Mouse (Mus musculus): ENCODE measurements around the gene Gatd1. TPM values are rescaled to one million over a fixed set of nuclear protein-coding genes. Genes with fewer than 3 reads are reported as not detected.

Gatd1 gene
- total RNA-seq, 2 experiments from 2014 or later: 15.6 to 19.7 TPM

DNA sequence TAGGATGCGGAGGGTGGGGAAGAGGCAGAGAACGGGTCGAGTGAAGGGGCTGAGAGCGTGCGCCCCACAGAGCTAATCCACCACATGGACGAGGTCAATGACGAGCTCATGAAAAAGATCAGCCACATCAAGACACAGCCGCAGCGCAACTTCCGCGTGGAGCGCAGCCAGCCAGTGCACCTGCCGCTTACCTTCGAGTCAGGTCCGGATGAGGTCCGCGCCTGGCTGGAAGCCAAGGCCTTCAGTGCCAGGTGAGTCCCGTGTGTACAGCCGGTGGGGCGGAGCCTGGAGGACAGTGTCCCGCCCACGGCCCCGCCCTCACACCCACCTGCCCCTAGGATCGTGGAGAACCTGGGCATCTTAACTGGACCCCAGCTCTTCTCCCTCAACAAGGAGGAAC lies 52.4 kb downstream of the Gatd1 start:
- no peak for ATAC-seq (replicated peaks; ENCODE audit: poor library complexity, severe bottlenecking)

Other genes with a start within 250 kb of the Gatd1 start
- 79.1 and 109 TPM in 2 replicates for gene Rnh1, start 241.3 kb downstream of the Gatd1 start, total RNA-seq (2014; fragmentation: Nextera tagmentation)
- 45.2 and 47.7 TPM in 2 replicates for gene Rnh1, start 241.3 kb downstream of the Gatd1 start, total RNA-seq (2017)
- gene Hras, start 220.1 kb downstream of the Gatd1 start, total RNA-seq (2014; fragmentation: Nextera tagmentation): 57.4 and 69.3 TPM in 2 replicates
- 24.9 and 28.8 TPM in 2 replicates for gene Hras, start 220.1 kb downstream of the Gatd1 start, total RNA-seq (2017)
- 1.4 and 2.4 TPM in 2 replicates for gene Lrrc56, start 220.0 kb downstream of the Gatd1 start, total RNA-seq (2014; fragmentation: Nextera tagmentation)
- gene Lrrc56, start 220.0 kb downstream of the Gatd1 start, total RNA-seq (2017): 0.52 and 0.62 TPM in 2 replicates
- gene Lmntd2, start 200.1 kb downstream of the Gatd1 start, total RNA-seq (2014; fragmentation: Nextera tagmentation): 2.2 TPM in 1 of 2 replicates, not detected in the other
- gene Lmntd2, start 200.1 kb downstream of the Gatd1 start, total RNA-seq (2017): 0.34 TPM in 1 of 2 replicates, not detected in the other
- 3.1 and 4.5 TPM in 2 replicates for gene Rassf7, start 198.3 kb downstream of the Gatd1 start, total RNA-seq (2014; fragmentation: Nextera tagmentation)
- gene Rassf7, start 198.3 kb downstream of the Gatd1 start, total RNA-seq (2017): 2.0 and 4.5 TPM in 2 replicates
- 70.9 and 75.4 TPM in 2 replicates for gene Phrf1, start 185.4 kb downstream of the Gatd1 start, total RNA-seq (2014; fragmentation: Nextera tagmentation)
- 51.7 and 57.7 TPM in 2 replicates for gene Phrf1, start 185.4 kb downstream of the Gatd1 start, total RNA-seq (2017)
- gene Irf7, start 147.7 kb downstream of the Gatd1 start, total RNA-seq (2014; fragmentation: Nextera tagmentation): 0.38 and 1.3 TPM in 2 replicates
- gene Irf7, start 147.7 kb downstream of the Gatd1 start, total RNA-seq (2017): 2.1 and 2.7 TPM in 2 replicates
- not detected in 2 replicates for gene Cdhr5, start 137.3 kb downstream of the Gatd1 start, total RNA-seq (2014; fragmentation: Nextera tagmentation)
- gene Cdhr5, start 137.3 kb downstream of the Gatd1 start, total RNA-seq (2017): not detected in 2 replicates
- gene Sct, start 135.0 kb downstream of the Gatd1 start, total RNA-seq (2014; fragmentation: Nextera tagmentation): not detected in 2 replicates
- gene Sct, start 135.0 kb downstream of the Gatd1 start, total RNA-seq (2017): not detected in 2 replicates
- not detected in 2 replicates for gene Drd4, start 122.1 kb downstream of the Gatd1 start, total RNA-seq (2014; fragmentation: Nextera tagmentation)
- gene Drd4, start 122.1 kb downstream of the Gatd1 start, total RNA-seq (2017): not detected in 2 replicates
- gene Deaf1, start 86.4 kb downstream of the Gatd1 start, total RNA-seq (2014; fragmentation: Nextera tagmentation): 43.3 and 52.4 TPM in 2 replicates
- gene Deaf1, start 86.4 kb downstream of the Gatd1 start, total RNA-seq (2017): 6.3 and 21.4 TPM in 2 replicates
- 6.0 and 13.2 TPM in 2 replicates for gene Tmem80, start 86.4 kb downstream of the Gatd1 start, total RNA-seq (2014; fragmentation: Nextera tagmentation)
- gene Tmem80, start 86.4 kb downstream of the Gatd1 start, total RNA-seq (2017): 4.5 and 8.7 TPM in 2 replicates
- 0.11 TPM in 1 of 2 replicates, not detected in the other for gene Eps8l2, start 75.3 kb downstream of the Gatd1 start, total RNA-seq (2014; fragmentation: Nextera tagmentation)
- not detected in 2 replicates for gene Eps8l2, start 75.3 kb downstream of the Gatd1 start, total RNA-seq (2017)
- gene Taldo1, start 21.9 kb downstream of the Gatd1 start, total RNA-seq (2014; fragmentation: Nextera tagmentation): 289 and 344 TPM in 2 replicates
- 559 and 668 TPM in 2 replicates for gene Taldo1, start 21.9 kb downstream of the Gatd1 start, total RNA-seq (2017)
- gene Cend1, start 15.4 kb upstream of the Gatd1 start, total RNA-seq (2014; fragmentation: Nextera tagmentation): not detected in 2 replicates
- not detected in 2 replicates for gene Cend1, start 15.4 kb upstream of the Gatd1 start, total RNA-seq (2017)
- gene Slc25a22, start 23.8 kb upstream of the Gatd1 start, total RNA-seq (2014; fragmentation: Nextera tagmentation): 18.8 and 36.2 TPM in 2 replicates
- gene Slc25a22, start 23.8 kb upstream of the Gatd1 start, total RNA-seq (2017): 4.3 and 4.9 TPM in 2 replicates
- gene Pidd1, start 29.9 kb upstream of the Gatd1 start, total RNA-seq (2014; fragmentation: Nextera tagmentation): 33.2 and 45.1 TPM in 2 replicates
- 10.5 and 16.4 TPM in 2 replicates for gene Pidd1, start 29.9 kb upstream of the Gatd1 start, total RNA-seq (2017)
- gene Rplp2, start 33.2 kb upstream of the Gatd1 start, total RNA-seq (2014; fragmentation: Nextera tagmentation): 2,601 and 5,139 TPM in 2 replicates
- 2,496 and 4,245 TPM in 2 replicates for gene Rplp2, start 33.2 kb upstream of the Gatd1 start, total RNA-seq (2017)
- gene Pnpla2, start 41.1 kb upstream of the Gatd1 start, total RNA-seq (2014; fragmentation: Nextera tagmentation): 93.9 and 97.0 TPM in 2 replicates
- 19.0 and 35.1 TPM in 2 replicates for gene Pnpla2, start 41.1 kb upstream of the Gatd1 start, total RNA-seq (2017)
- 15.8 and 21.3 TPM in 2 replicates for gene Cracr2b, start 47.0 kb upstream of the Gatd1 start, total RNA-seq (2014; fragmentation: Nextera tagmentation)
- 14.9 and 15.8 TPM in 2 replicates for gene Cracr2b, start 47.0 kb upstream of the Gatd1 start, total RNA-seq (2017)
- 19.2 and 20.0 TPM in 2 replicates for gene Cd151, start 53.3 kb upstream of the Gatd1 start, total RNA-seq (2014; fragmentation: Nextera tagmentation)
- gene Cd151, start 53.3 kb upstream of the Gatd1 start, total RNA-seq (2017): 18.4 and 20.4 TPM in 2 replicates
- 36.4 and 59.6 TPM in 2 replicates for gene Polr2l, start 61.0 kb upstream of the Gatd1 start, total RNA-seq (2014; fragmentation: Nextera tagmentation)
- gene Polr2l, start 61.0 kb upstream of the Gatd1 start, total RNA-seq (2017): 40.9 and 43.5 TPM in 2 replicates
- 50.4 and 53.8 TPM in 2 replicates for gene Tspan4, start 61.1 kb upstream of the Gatd1 start, total RNA-seq (2014; fragmentation: Nextera tagmentation)
- gene Tspan4, start 61.1 kb upstream of the Gatd1 start, total RNA-seq (2017): 42.6 and 44.9 TPM in 2 replicates
- gene Chid1, start 125.7 kb upstream of the Gatd1 start, total RNA-seq (2014; fragmentation: Nextera tagmentation): 12.2 and 26.1 TPM in 2 replicates
- gene Chid1, start 125.7 kb upstream of the Gatd1 start, total RNA-seq (2017): 40.2 and 40.9 TPM in 2 replicates
- gene Ap2a2, start 148.0 kb upstream of the Gatd1 start, total RNA-seq (2014; fragmentation: Nextera tagmentation): 18.9 and 21.0 TPM in 2 replicates
- gene Ap2a2, start 148.0 kb upstream of the Gatd1 start, total RNA-seq (2017): 20.2 and 28.4 TPM in 2 replicates
- gene Muc6, start 241.2 kb upstream of the Gatd1 start, total RNA-seq (2014; fragmentation: Nextera tagmentation): 0.80 TPM in 1 of 2 replicates, not detected in the other
- not detected in 2 replicates for gene Muc6, start 241.2 kb upstream of the Gatd1 start, total RNA-seq (2017)